18 mouse cellular contexts compared by ENCODE assay signal in the genomic region with DNA sequence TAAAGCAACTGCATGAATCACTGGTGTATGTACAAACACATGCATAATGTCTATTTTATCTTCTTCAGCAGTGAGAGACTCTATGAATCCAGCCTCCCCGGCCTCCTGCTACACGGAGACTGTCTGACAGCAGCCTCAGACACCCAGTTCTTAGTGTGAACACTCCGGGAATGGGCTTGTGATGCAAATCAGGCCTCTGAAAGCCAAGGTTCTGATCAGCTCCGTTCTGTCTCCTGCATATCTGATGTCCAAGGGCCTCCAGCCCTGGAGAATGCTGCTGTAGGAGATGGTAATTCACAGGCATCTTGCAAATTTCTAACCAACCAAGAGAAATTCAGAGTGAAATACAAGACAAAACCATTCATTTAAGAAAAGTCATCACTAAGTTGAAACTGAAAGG.
DNase-seq lines count a peak whose midpoint lies in the region; ATAC-seq and TF ChIP-seq lines count a peak whose summit lies in the region.
"Had no signal": no experiment of that assay in that cellular context is flagged by ENCODE, and none has a peak within 500 bp of the region (broad histone marks: within the 10 kb centered on the region; RNA-seq: fewer than 3 reads in every experiment).

No protein-coding gene starts in this region.

- no peaks in the 10 kb centered on the region; the same call in 1 of the 2 replicates for H3K9me3 ChIP-seq in lung, embryonic 14.5 days (ENCODE audit: low read depth, low read length)
- no peaks in the 10 kb centered on the region for H3K9me3 ChIP-seq in forebrain, embryonic 15.5 days
- H3K9me3 ChIP-seq in heart, embryonic 10.5 days: no peaks in the 10 kb centered on the region
- H3K9me3 ChIP-seq: heart, embryonic 13.5 days; limb, embryonic 10.5 days had no signal

- peak; percentile 35 for DNase-seq in embryo, embryonic 10 days (ENCODE audit: low spot score)
- DNase-seq in embryo, embryonic 9.5 days (ENCODE audit: extremely low spot score): no peak
- DNase-seq in lung, embryonic 14.5 days: peak; percentile 20
- DNase-seq in lung, postnatal 25 days (ENCODE audit: low spot score): no peak
- peak; percentile 67 for DNase-seq in ES-CJ7 (ENCODE audit: low read depth, low spot score)
- no peak for DNase-seq in kidney, adult 9 months
- no peak for DNase-seq in heart, embryonic 10.5 days (ENCODE audit: low spot score)
- DNase-seq: adrenal gland, postnatal 25 days; cerebellum, adult 18-20 months; cerebellum, postnatal 25 days; kidney, postnatal 36 days; liver, postnatal 0 days; lung, postnatal 14 days; thymus, postnatal 14 days had no signal

- no peaks in the 10 kb centered on the region for H3K4me1 ChIP-seq in lung, embryonic 14.5 days (ENCODE audit: insufficient read depth)
- peaks cover 3% of the 10 kb centered on the region; the same call in 1 of the 2 replicates for H3K4me1 ChIP-seq in forebrain, embryonic 15.5 days
- H3K4me1 ChIP-seq in heart, embryonic 10.5 days: peaks cover 10% of the 10 kb centered on the region; the same call in 1 of the 2 replicates

- TF ChIP-seq CTCF in lung, embryonic 14.5 days (IDR thresholded peaks at IDR 0.05; ENCODE audit: low read depth): no peak

- H3K9ac ChIP-seq in lung, embryonic 14.5 days: no peak overlapping the region
- H3K9ac ChIP-seq in forebrain, embryonic 15.5 days (replicated peaks): no peak overlapping the region
- H3K9ac ChIP-seq: heart, embryonic 13.5 days; liver, postnatal 0 days had no signal

- no peaks in the 10 kb centered on the region for H3K36me3 ChIP-seq in lung, embryonic 14.5 days (ENCODE audit: insufficient read depth)
- no peaks in the 10 kb centered on the region for H3K36me3 ChIP-seq in forebrain, embryonic 15.5 days
- no peaks in the 10 kb centered on the region for H3K36me3 ChIP-seq in heart, embryonic 10.5 days
- H3K36me3 ChIP-seq: heart, embryonic 13.5 days; limb, embryonic 10.5 days had no signal

- no peak for ATAC-seq in lung, embryonic 14.5 days (ENCODE audit: insufficient read depth)
- ATAC-seq in forebrain, embryonic 15.5 days (replicated peaks): 0 out of 2 replicates have a peak, but pooled peaks have one; percentile 35
- ATAC-seq: liver, postnatal 0 days; Patski had no signal

- no peak overlapping the region for H3K27ac ChIP-seq in lung, embryonic 14.5 days (ENCODE audit: low read depth)
- no peak overlapping the region for H3K27ac ChIP-seq in forebrain, embryonic 15.5 days (replicated peaks)
- no peak overlapping the region for H3K27ac ChIP-seq in heart, embryonic 10.5 days
- H3K27ac ChIP-seq: heart, embryonic 13.5 days; limb, embryonic 10.5 days had no signal

- 40% methylated on average over 4 of the region's 4 CpGs for WGBS in lung, embryonic 14.5 days
- 10% methylated on average over 4 of the region's 4 CpGs for WGBS in forebrain, embryonic 15.5 days
- WGBS in heart, embryonic 10.5 days: 47% methylated on average over 4 of the region's 4 CpGs

- no peaks in the 10 kb centered on the region for H3K27me3 ChIP-seq in lung, embryonic 14.5 days (ENCODE audit: insufficient read depth, low read length)
- no peaks in the 10 kb centered on the region; the same call in 1 of the 2 replicates for H3K27me3 ChIP-seq in forebrain, embryonic 15.5 days
- 0 out of 2 replicates have a peak, but pooled peaks cover 5% of the 10 kb centered on the region for H3K27me3 ChIP-seq in heart, embryonic 10.5 days (ENCODE audit: insufficient read depth, poor library complexity, severe bottlenecking)
- H3K27me3 ChIP-seq: Patski had no signal

- H3K4me2 ChIP-seq in lung, embryonic 14.5 days: no peak overlapping the region
- H3K4me2 ChIP-seq in forebrain, embryonic 15.5 days (replicated peaks): no peak overlapping the region
- H3K4me2 ChIP-seq: heart, embryonic 13.5 days had no signal

- H3K4me3 ChIP-seq in lung, embryonic 14.5 days (ENCODE audit: low read depth, low read length): no peak overlapping the region
- no peak overlapping the region for H3K4me3 ChIP-seq in forebrain, embryonic 15.5 days
- no peak overlapping the region for H3K4me3 ChIP-seq in heart, embryonic 10.5 days
- H3K4me3 ChIP-seq: heart, embryonic 13.5 days; limb, embryonic 10.5 days had no signal

Comparison
In these comparisons a context has a peak if more than half of its experiments do, and no peak if none do; other contexts are left out.
1. DNase-seq: peak in embryo, embryonic 10 days (single experiment), lung, embryonic 14.5 days (single experiment) and ES-CJ7 (single experiment); none in embryo, embryonic 9.5 days (single experiment), lung, postnatal 25 days (single experiment), kidney, adult 9 months (single experiment) and heart, embryonic 10.5 days (single experiment).